Mouse (Mus musculus): Measurements from ENCODE around the gene Olfr718-ps1.

DNA sequence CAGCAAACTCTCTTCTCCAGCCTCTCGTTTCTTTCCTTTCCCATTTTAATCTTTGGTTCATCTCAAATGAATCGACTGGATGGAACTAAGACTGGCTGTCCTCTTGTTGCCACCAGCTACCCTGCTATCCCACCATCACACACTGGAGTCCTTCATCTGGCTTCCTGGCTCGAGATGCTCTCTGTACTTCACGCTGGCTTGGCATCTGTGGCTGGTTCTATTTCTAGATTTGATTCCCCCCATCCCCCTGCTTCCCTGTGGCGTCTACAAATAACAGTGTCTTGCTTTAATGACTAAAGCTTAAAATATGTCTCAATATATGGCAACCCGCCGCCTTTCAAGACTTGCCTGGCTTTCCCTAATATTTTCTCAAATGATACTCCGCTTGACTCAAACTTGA, 19.5 kb downstream of the Olfr718-ps1 start:
- TF ChIP-seq POLR2A (IDR thresholded peaks at IDR 0.05; ENCODE audit: borderline replicate concordance, insufficient read depth, low read length) (no peak), CTCF (IDR thresholded peaks at IDR 0.05; ENCODE audit: borderline replicate concordance, insufficient read depth, low read depth, low read length) (no peak)
